Comparison of ENCODE assay signal across 11 mouse cellular contexts in the genomic region with DNA sequence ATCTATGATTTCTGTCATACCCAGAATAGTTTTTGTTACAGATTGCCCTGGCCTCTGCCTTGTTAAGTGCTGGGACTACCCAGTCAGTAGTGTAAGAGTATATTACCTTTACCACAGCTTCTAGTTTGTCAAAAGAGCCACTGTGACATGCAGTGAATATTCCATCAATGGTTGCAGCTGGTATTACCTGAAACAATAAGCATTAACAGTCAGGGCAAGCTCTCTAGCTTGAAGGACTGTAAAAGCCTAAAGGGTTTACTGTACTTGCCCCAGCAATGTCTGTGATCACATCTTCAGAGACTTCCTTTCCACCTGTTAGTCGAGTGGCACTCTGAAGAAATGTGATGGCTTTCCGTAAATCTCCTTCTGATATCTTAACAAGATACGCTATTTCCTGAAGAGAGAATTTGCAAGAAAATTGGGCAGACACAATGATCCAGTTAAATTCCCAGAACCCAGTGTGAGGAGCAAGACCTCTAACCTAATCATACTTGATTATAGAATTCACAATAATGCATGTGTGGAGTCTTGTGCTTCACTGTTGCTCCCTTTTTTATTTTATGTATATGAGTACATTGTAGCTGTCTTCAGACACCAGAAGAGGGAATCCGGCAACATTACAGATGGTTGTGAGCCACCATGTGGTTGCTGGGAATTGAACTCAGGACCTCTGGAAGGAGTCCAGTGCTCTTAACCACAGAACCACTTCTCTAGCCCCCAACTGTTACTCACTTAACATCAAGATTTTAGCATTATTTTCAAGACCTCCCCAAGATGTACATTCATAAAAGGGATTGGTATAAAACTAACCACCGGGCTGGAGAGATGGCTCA. TPM values are rescaled to one million over a fixed set of nuclear protein-coding genes. Genes with fewer than 3 reads are reported as not detected.
DNase-seq lines count a peak whose midpoint lies in the region; ATAC-seq lines count a peak whose summit lies in the region.
"Had no signal": no experiment of that assay in that cellular context is flagged by ENCODE, and none has a peak within 500 bp of the region (broad histone marks: within the 10 kb centered on the region; RNA-seq: fewer than 3 reads in every experiment).

No protein-coding gene starts in this region.

- H3K9me3 ChIP-seq in kidney, embryonic 15.5 days (replicated peaks), result no peaks in the 10 kb centered on the region
- no peaks in the 10 kb centered on the region for H3K9me3 ChIP-seq in forebrain, embryonic 15.5 days

- no peak for DNase-seq in kidney, adult 9 months
- peak; percentile 70 for DNase-seq in ES-CJ7 (ENCODE audit: low read depth, low spot score)
- DNase-seq in right cerebral cortex, postnatal 36 days (ENCODE audit: low spot score in 2 of 2), result no peak
- DNase-seq in cerebellum, postnatal 4 days (ENCODE audit: low spot score in 2 of 2), result no peak
- no peak for DNase-seq in retina, postnatal 1 day
- DNase-seq: heart, postnatal 4 days; lung, postnatal 36 days had no signal

- 65% methylated on average over 5 of the region's 5 CpGs for WGBS in kidney, embryonic 15.5 days
- WGBS in forebrain, embryonic 15.5 days, result 64% methylated on average over 5 of the region's 5 CpGs

- no peak overlapping the region for H3K4me2 ChIP-seq in kidney, embryonic 15.5 days
- H3K4me2 ChIP-seq in forebrain, embryonic 15.5 days (replicated peaks), result no peak overlapping the region

- H3K36me3 ChIP-seq in kidney, embryonic 15.5 days, result peaks cover 88% of the 10 kb centered on the region
- peaks cover 71% of the 10 kb centered on the region for H3K36me3 ChIP-seq in forebrain, embryonic 15.5 days

- 0 out of 2 replicates have a peak, but pooled peaks have one; percentile 18 for ATAC-seq in kidney, embryonic 15.5 days (replicated peaks; ENCODE audit: low FRiP score)
- ATAC-seq in forebrain, embryonic 15.5 days (replicated peaks), result peak; percentile 42; the same call in 1 of the 2 replicates
- ATAC-seq in megakaryocyte-erythroid progenitor cell, adult 5-6 weeks (replicated peaks; ENCODE audit: low FRiP score, low TSS enrichment, poor library complexity, severe bottlenecking), result peak; percentile 41; the same call in 1 of the 2 replicates

- H3K4me1 ChIP-seq in kidney, embryonic 15.5 days, result peaks cover 31% of the 10 kb centered on the region
- H3K4me1 ChIP-seq in forebrain, embryonic 15.5 days, result peaks cover 34% of the 10 kb centered on the region

- no peak overlapping the region for H3K4me3 ChIP-seq in kidney, embryonic 15.5 days (replicated peaks)
- no peak overlapping the region for H3K4me3 ChIP-seq in forebrain, embryonic 15.5 days

- no peak overlapping the region for H3K9ac ChIP-seq in kidney, embryonic 15.5 days
- no peak overlapping the region for H3K9ac ChIP-seq in forebrain, embryonic 15.5 days (replicated peaks)

- H3K27ac ChIP-seq in kidney, embryonic 15.5 days, result 0 out of 2 replicates have a peak overlapping the region, but pooled peaks have one; percentile 28
- no peak overlapping the region for H3K27ac ChIP-seq in forebrain, embryonic 15.5 days (replicated peaks)

- no peaks in the 10 kb centered on the region for H3K27me3 ChIP-seq in kidney, embryonic 15.5 days
- H3K27me3 ChIP-seq in forebrain, embryonic 15.5 days, result no peaks in the 10 kb centered on the region

RNA-seq across cellular contexts. Expression of a gene that starts 7.3 kb away (rescaled TPM):
- polyA plus RNA-seq in kidney, embryonic 15.5 days (2015; fragmentation: Nextera tagmentation; extraction: Ambion mirVana), result 217 and 225 TPM in 2 replicates
- 338 and 359 TPM in 2 replicates for polyA plus RNA-seq in forebrain, embryonic 15.5 days (2015; fragmentation: Nextera tagmentation; extraction: Ambion mirVana)
- total RNA-seq in megakaryocyte-erythroid progenitor cell, adult 5-6 weeks (2014; fragmentation: Nextera tagmentation), result 524 and 587 TPM in 2 replicates
- total RNA-seq in megakaryocyte-erythroid progenitor cell, adult 5-6 weeks (2017), result 925 and 1,082 TPM in 2 replicates

RNA-seq across cellular contexts. Expression of a gene that starts 13.0 kb away (rescaled TPM):
- polyA plus RNA-seq in kidney, embryonic 15.5 days (2015; fragmentation: Nextera tagmentation; extraction: Ambion mirVana), result 125 and 132 TPM in 2 replicates
- polyA plus RNA-seq in forebrain, embryonic 15.5 days (2015; fragmentation: Nextera tagmentation; extraction: Ambion mirVana), result 71.7 and 87.2 TPM in 2 replicates
- total RNA-seq in megakaryocyte-erythroid progenitor cell, adult 5-6 weeks (2014; fragmentation: Nextera tagmentation), result 216 and 230 TPM in 2 replicates
- total RNA-seq in megakaryocyte-erythroid progenitor cell, adult 5-6 weeks (2017), result 106 and 142 TPM in 2 replicates

RNA-seq across cellular contexts. Expression of a gene that starts 31.8 kb away (rescaled TPM):
- not detected in 2 replicates for polyA plus RNA-seq in kidney, embryonic 15.5 days (2015; fragmentation: Nextera tagmentation; extraction: Ambion mirVana)
- polyA plus RNA-seq in forebrain, embryonic 15.5 days (2015; fragmentation: Nextera tagmentation; extraction: Ambion mirVana), result not detected in 2 replicates
- total RNA-seq in megakaryocyte-erythroid progenitor cell, adult 5-6 weeks (2014; fragmentation: Nextera tagmentation), result not detected in 2 replicates
- 0.50 TPM in 1 of 2 replicates, not detected in the other for total RNA-seq in megakaryocyte-erythroid progenitor cell, adult 5-6 weeks (2017)
- total RNA-seq: layer of hippocampus, postnatal 10 days had no signal

RNA-seq across cellular contexts. Expression of a gene that starts 56.9 kb away (rescaled TPM):
- polyA plus RNA-seq in kidney, embryonic 15.5 days (2015; fragmentation: Nextera tagmentation; extraction: Ambion mirVana), result 4.8 and 9.2 TPM in 2 replicates
- polyA plus RNA-seq in forebrain, embryonic 15.5 days (2015; fragmentation: Nextera tagmentation; extraction: Ambion mirVana), result 0.80 TPM in 1 of 2 replicates, not detected in the other
- total RNA-seq in megakaryocyte-erythroid progenitor cell, adult 5-6 weeks (2014; fragmentation: Nextera tagmentation), result not detected in 2 replicates
- total RNA-seq in megakaryocyte-erythroid progenitor cell, adult 5-6 weeks (2017), result not detected in 2 replicates
- total RNA-seq: layer of hippocampus, postnatal 10 days had no signal
